Mouse (Mus musculus) CD8-positive naive resting alpha-beta T cell, adult 2 months (primary cell): ENCODE results near the gene Mprip.
"Not testable (repeated sequence)": the region's sequence is repeated elsewhere in the genome, so short reads cannot be mapped to it uniquely, and the experiment has no call there.

ENCODE experiments used
- DNase-seq, 2 experiments: peaks; one replicate each; pipeline ENCODE4 v3.0.0; 2022; ENCODE audit warnings: low read depth in 2 of 2, low spot score in 2 of 2

The Mprip gene

DNA sequence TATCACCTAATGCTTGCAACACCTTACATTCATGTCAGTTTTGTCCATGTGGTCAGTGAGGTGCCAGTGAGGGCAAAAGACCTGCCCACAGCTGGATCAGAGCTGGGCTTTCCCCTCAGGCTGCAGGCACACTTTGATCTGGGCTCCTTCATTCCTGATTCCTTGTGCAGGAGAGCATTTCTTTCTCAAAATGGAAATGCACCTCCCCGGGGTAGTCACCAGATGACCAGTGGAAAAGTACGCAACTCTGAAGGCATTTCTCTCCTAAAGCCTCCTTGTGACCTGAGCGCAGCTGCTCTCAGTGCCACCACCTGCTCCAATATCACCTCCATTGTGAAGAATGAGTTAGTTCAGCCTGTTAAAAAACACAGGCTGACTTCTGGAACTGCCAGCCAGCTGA is at the start of gene Mprip:
Gene Mprip, plus strand, starts transcription at position 301 of the 400 bp plus-strand sequence.
- no peak for DNase-seq

- DNase-seq = no peak
Observed at GRCm38 (mm10) chr11:59611646-59612045, 49.5 kb upstream of the Mprip start.

- no peak for DNase-seq
Observed at GRCm38 (mm10) chr11:59614120-59614519, 47.0 kb upstream of the Mprip start.

DNA sequence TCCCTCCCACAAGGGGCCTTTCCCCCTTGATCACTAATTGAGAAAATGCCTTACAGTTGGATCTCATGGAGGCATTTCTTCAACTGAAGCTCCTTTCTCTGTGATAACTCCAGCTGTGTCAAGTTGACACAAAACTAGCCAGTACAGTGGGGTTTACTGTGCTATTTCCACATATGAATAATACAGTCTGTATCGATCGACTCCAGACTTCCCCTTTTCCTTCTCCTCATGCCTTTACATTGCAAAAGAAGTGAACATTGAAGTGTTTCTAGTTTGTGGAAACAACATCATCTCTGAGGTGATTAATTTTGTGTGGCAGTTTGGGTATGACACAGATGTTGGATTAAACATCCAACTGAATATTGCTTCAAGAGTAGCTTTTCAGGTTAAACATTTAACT is 44.1 kb upstream of the Mprip start:
- not testable (repeated sequence) for DNase-seq

DNA sequence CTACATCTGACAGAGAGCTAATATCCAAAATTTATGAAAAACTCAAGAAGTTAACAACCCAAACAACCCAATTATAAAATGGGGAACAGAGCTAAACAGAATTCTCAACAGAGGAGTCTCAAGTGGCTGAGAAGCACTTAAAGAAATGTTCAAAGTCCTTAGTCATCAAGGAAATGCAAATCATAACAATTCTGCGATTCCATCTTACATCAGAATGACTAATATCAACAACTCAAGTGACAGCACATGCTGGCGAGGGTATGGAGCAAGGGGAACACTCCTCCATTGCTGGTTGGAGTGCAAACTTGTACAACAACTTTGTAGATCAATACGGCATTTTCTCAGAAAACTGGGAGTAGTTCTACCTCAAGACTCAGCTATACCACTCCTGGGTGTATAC is 38.9 kb upstream of the Mprip start:
- DNase-seq = no peak

- DNase-seq = peak in 1 of 2 experiments; percentile 19
Observed at GRCm38 (mm10) chr11:59624017-59624630, 37.0 kb upstream of the Mprip start.

- no peak for DNase-seq
Observed at GRCm38 (mm10) chr11:59626192-59626591, 34.9 kb upstream of the Mprip start.

GRCm38 (mm10) chr11:59628177-59628576 is 32.9 kb upstream of the Mprip start:
- no peak for DNase-seq

- DNase-seq = no peak
Observed at GRCm38 (mm10) chr11:59629871-59630270, 31.2 kb upstream of the Mprip start.

DNA sequence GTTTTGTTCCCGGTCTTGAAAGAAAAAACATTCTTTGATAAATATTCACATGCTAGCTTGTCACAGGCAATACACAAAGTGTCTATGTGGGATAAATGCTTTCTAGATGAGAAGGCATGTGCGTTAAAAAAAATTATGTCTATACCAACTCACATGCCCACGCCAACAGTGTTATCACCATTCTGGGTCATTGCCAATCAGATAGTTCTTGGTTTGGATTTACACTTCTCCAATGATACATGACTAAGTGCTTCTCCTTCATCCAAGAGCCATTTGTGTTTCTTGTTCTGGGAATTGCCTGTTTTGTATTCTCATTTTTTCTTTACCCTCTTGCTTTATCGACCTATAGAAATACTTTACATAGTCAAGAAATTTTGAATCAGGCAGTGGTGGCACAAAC is 29.1 kb upstream of the Mprip start:
- DNase-seq = no peak

DNA sequence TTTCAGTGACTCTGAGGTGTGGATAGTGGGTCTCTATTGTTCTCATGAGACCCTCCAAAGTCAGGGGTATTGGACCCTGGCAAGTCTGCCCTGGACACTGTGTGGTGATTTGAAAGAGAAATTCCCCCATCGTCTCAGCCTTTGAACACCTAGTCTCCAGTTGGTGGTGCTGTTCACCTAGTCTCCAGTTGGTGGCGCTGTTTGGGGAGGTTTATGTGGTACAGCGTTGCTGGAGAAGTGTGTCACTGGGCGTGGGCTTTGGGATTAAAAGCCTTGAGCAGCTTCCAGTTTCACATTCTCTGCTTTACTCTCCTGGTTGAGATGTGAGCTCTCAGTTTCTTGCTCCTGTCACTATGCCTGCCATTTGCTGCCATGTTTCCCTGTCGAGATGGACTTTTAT is 28.1 kb upstream of the Mprip start:
- DNase-seq = peak; percentile 32 to 48

GRCm38 (mm10) chr11:59634001-59634660 is 27.0 kb upstream of the Mprip start:
- DNase-seq = no peak

- no peak for DNase-seq
Observed at GRCm38 (mm10) chr11:59635251-59635795, 25.8 kb upstream of the Mprip start.

GRCm38 (mm10) chr11:59635821-59636694 is 25.0 kb upstream of the Mprip start:
- no peak for DNase-seq

DNA sequence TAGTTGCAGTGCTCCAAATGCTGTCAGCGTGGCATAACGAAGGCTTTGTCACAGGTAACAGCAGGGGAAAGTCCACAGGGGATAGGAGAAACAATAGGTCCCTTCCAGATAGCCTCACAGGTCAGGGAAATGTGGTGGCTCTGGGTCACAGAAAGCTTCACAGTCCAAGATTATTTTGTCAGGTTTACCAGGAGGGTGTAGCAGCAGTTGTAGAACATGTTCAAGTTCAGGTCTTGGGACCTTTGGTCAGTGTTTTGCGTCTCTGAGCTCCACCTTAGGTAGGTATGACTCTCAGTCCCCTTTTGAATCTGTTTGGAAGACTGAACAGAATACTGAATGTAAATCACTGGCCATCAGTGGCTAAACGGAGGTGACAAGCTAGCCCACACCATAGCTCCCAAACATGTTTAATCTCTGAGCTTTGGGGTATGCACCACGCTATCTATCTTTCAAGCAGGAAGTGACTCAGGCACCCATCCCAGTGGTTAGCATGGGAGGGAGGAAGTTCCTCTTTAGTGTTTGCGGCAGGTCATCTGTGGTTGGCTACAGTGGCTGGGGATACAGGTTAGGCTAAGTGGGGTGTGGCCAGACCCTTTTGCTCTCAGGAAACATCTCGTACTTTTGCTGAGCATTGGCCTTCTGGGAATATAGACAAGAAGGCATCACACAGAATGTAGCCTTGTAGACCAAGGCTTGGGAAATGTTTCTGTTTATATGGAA is 24.2 kb upstream of the Mprip start:
- no peak for DNase-seq

- no peak for DNase-seq
Observed at GRCm38 (mm10) chr11:59639957-59640643, 21.0 kb upstream of the Mprip start.

DNA sequence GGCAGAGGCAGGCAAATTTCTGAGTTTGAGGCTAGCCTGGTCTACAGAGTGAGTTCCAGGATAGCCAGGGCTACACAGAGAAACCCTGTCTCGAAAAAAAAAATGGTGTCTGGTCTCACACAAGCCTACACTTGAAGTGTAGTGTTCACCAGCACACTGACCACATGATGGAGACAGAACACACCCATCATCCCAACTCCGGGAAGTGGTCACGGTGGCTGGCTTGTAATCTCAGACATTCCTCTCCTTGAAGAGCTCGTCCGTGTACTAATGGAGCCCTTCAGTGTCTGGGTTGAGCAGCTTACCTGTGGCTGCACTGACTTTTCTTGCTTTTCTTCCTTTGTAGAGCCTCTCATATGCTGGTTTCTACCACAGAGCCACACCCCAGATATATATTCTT is 19.9 kb upstream of the Mprip start:
- DNase-seq = no peak

- DNase-seq = no peak
Observed at GRCm38 (mm10) chr11:59642420-59642819, 18.7 kb upstream of the Mprip start.

GRCm38 (mm10) chr11:59645036-59645435 is 16.1 kb upstream of the Mprip start:
- no peak for DNase-seq

- DNase-seq = no peak
Observed at GRCm38 (mm10) chr11:59649058-59649457, 12.0 kb upstream of the Mprip start.
